In genomic region chr12:85339243-85339729, GRCm38 (mm10) we compare ENCODE assay signal across 7 mouse cellular contexts. TPM values are rescaled to one million over a fixed set of nuclear protein-coding genes. Genes with fewer than 3 reads are reported as not detected.
DNase-seq lines count a peak whose midpoint lies in the region; ATAC-seq and TF ChIP-seq lines count a peak whose summit lies in the region.

Gene Nek9 (minus strand): TSS chr12:85339362.

- H3K4me3 ChIP-seq in embryonic facial prominence, embryonic 10.5 days: peak within 1 kb of the TSS; percentile 97
- peak within 1 kb of the TSS; percentile 90 for H3K4me3 ChIP-seq in intestine, postnatal 0 days (ENCODE audit: low read depth, low read length)
- peak within 1 kb of the TSS; percentile 97 for H3K4me3 ChIP-seq in midbrain, embryonic 12.5 days
- peak within 1 kb of the TSS; percentile 95 for H3K4me3 ChIP-seq in small intestine, adult 2 months (ENCODE audit: low read depth, low read length)

- H3K9me3 ChIP-seq in embryonic facial prominence, embryonic 10.5 days: no peaks in the 10 kb centered on the region
- no peaks in the 10 kb centered on the region for H3K9me3 ChIP-seq in intestine, postnatal 0 days (ENCODE audit: control insufficient read depth)
- H3K9me3 ChIP-seq in midbrain, embryonic 12.5 days: no peaks in the 10 kb centered on the region

- intact Hi-C loops in left cerebral cortex, postnatal 4 days (cut with DNase I): no loop called here

- ATAC-seq in intestine, postnatal 0 days: peak; percentile 80
- peak; percentile 87 for ATAC-seq in midbrain, embryonic 12.5 days (ENCODE audit: low FRiP score, low read depth)

- 0 out of 2 replicates have a peak, but pooled peaks have one; percentile 9 for TF ChIP-seq CTCF in intestine, postnatal 0 days (IDR thresholded peaks at IDR 0.05; ENCODE audit: low read depth)
- TF ChIP-seq CTCF in small intestine, adult 2 months (IDR thresholded peaks at IDR 0.05; ENCODE audit: extremely low read depth, insufficient read length, insufficient replicate concordance, low read depth, low read length): no peak

- H3K4me2 ChIP-seq in intestine, postnatal 0 days (replicated peaks; ENCODE audit: low read depth): peak within 1 kb of the TSS; percentile 78
- H3K4me2 ChIP-seq in midbrain, embryonic 12.5 days (replicated peaks): peak within 1 kb of the TSS; percentile 80

- H3K4me1 ChIP-seq in embryonic facial prominence, embryonic 10.5 days: peaks cover 16% of the 10 kb centered on the region
- H3K4me1 ChIP-seq in intestine, postnatal 0 days (replicated peaks; ENCODE audit: control insufficient read depth, insufficient read depth, low read length): 0 out of 2 replicates have a peak, but pooled peaks cover 8% of the 10 kb centered on the region
- H3K4me1 ChIP-seq in midbrain, embryonic 12.5 days: peaks cover 19% of the 10 kb centered on the region
- H3K4me1 ChIP-seq in small intestine, adult 2 months (ENCODE audit: control insufficient read depth, insufficient read depth, insufficient read length, low read length): peaks cover 6% of the 10 kb centered on the region; the same call in 1 of the 2 replicates

- H3K27ac ChIP-seq in embryonic facial prominence, embryonic 10.5 days (replicated peaks): peak within 1 kb of the TSS; percentile 98
- peak within 1 kb of the TSS; percentile 89 for H3K27ac ChIP-seq in intestine, postnatal 0 days (ENCODE audit: low read depth, low read length)
- H3K27ac ChIP-seq in midbrain, embryonic 12.5 days (replicated peaks): peak within 1 kb of the TSS; percentile 85
- peak within 1 kb of the TSS; percentile 81 for H3K27ac ChIP-seq in small intestine, adult 2 months (ENCODE audit: insufficient read depth, low read depth, low read length)

- H3K36me3 ChIP-seq in embryonic facial prominence, embryonic 10.5 days (replicated peaks): peaks cover 46% of the 10 kb centered on the region
- H3K36me3 ChIP-seq in intestine, postnatal 0 days (ENCODE audit: control insufficient read depth, insufficient read depth): peaks cover 23% of the 10 kb centered on the region
- H3K36me3 ChIP-seq in midbrain, embryonic 12.5 days: peaks cover 24% of the 10 kb centered on the region
- peaks cover 20% of the 10 kb centered on the region for H3K36me3 ChIP-seq in small intestine, adult 2 months (ENCODE audit: control insufficient read depth, insufficient read depth, low read length)

- under 1% methylated on average over 36 of the region's 36 CpGs for WGBS in embryonic facial prominence, embryonic 10.5 days
- under 1% methylated on average over 36 of the region's 36 CpGs for WGBS in intestine, postnatal 0 days
- whole genome bisulfite sequencing in midbrain, embryonic 12.5 days: under 1% methylated on average over 36 of the region's 36 CpGs
- under 1% methylated on average over 36 of the region's 36 CpGs for WGBS in small intestine, adult 2 months

- TF ChIP-seq POLR2A in small intestine, adult 2 months (IDR thresholded peaks at IDR 0.05; ENCODE audit: low read depth, low read length): peak; percentile 83

- H3K27me3 ChIP-seq in embryonic facial prominence, embryonic 10.5 days (replicated peaks; ENCODE audit: low read depth, poor library complexity, severe bottlenecking): no peaks in the 10 kb centered on the region
- H3K27me3 ChIP-seq in intestine, postnatal 0 days (replicated peaks; ENCODE audit: control insufficient read depth, insufficient read depth, low read length): no peaks in the 10 kb centered on the region
- no peaks in the 10 kb centered on the region for H3K27me3 ChIP-seq in midbrain, embryonic 12.5 days
- no peaks in the 10 kb centered on the region for H3K27me3 ChIP-seq in small intestine, adult 2 months (ENCODE audit: control insufficient read depth, insufficient read depth, low read length)

- H3K9ac ChIP-seq in intestine, postnatal 0 days (ENCODE audit: low read depth, low read length): peak within 1 kb of the TSS; percentile 94
- H3K9ac ChIP-seq in midbrain, embryonic 12.5 days (replicated peaks): peak within 1 kb of the TSS; percentile 93

- peak; percentile 96 for DNase-seq in adrenal gland, postnatal 10 days
- peak; percentile 94 for DNase-seq in embryonic facial prominence, embryonic 10.5 days (ENCODE audit: low spot score)
- no peak for DNase-seq in gonadal fat pad, adult 2 months (ENCODE audit: low read depth)
- peak; percentile 95 for DNase-seq in left cerebral cortex, postnatal 4 days

RNA-seq across cellular contexts. Expression of gene Nek9, which starts in this region (rescaled TPM):
- 10 to 100 TPM; 57.5 to 65.8 TPM for total RNA-seq in adrenal gland, postnatal 10 days (2021)
- polyA plus RNA-seq in embryonic facial prominence, embryonic 10.5 days (2016; fragmentation: Nextera tagmentation; extraction: Ambion mirVana): 24.5 and 26.6 TPM in 2 replicates
- 32.5 and 36.4 TPM in 2 replicates for polyA plus RNA-seq in gonadal fat pad, adult 2 months (2012; rRNA removed)
- polyA plus RNA-seq in intestine, postnatal 0 days (2015; fragmentation: Nextera tagmentation; extraction: Ambion mirVana): 10.2 and 10.3 TPM in 2 replicates
- total RNA-seq in left cerebral cortex, postnatal 4 days (2021): 10 to 100 TPM; 28.9 to 32.0 TPM
- polyA plus RNA-seq in midbrain, embryonic 12.5 days (2016; fragmentation: Nextera tagmentation; extraction: Ambion mirVana): 21.1 and 26.1 TPM in 2 replicates
- polyA plus RNA-seq in small intestine, adult 2 months (2012; rRNA removed): 7.4 and 11.1 TPM in 2 replicates
